7 mouse cellular contexts compared by ENCODE assay signal in genomic region chr9:76566515-76567280, GRCm38 (mm10). TPM values are rescaled to one million over a fixed set of nuclear protein-coding genes. Genes with fewer than 3 reads are reported as not detected.
DNase-seq lines count a peak whose midpoint lies in the region; ATAC-seq and TF ChIP-seq lines count a peak whose summit lies in the region.

Fam83b (minus strand) TSS chr9:76567116.

- WGBS in forebrain, embryonic 13.5 days: 4% methylated on average over 40 of the region's 40 CpGs
- under 1% methylated on average over 40 of the region's 40 CpGs for WGBS in lung, embryonic 16.5 days
- WGBS in small intestine, adult 2 months: 1% methylated on average over 40 of the region's 40 CpGs

- H3K27ac ChIP-seq in CH12.LX (ENCODE audit: insufficient read depth, low read depth) (no peak within 1 kb of the TSS), ES-E14 (ENCODE audit: insufficient read depth, low read depth, low read length, poor library complexity, severe bottlenecking) (no peak within 1 kb of the TSS)
- no peak within 1 kb of the TSS for H3K27ac ChIP-seq in forebrain, embryonic 13.5 days
- peak within 1 kb of the TSS; percentile 94 for H3K27ac ChIP-seq in lung, embryonic 16.5 days (ENCODE audit: low read length)
- H3K27ac ChIP-seq in small intestine, adult 2 months (ENCODE audit: insufficient read depth, low read depth, low read length): peak within 1 kb of the TSS; percentile 95

- no peaks in the 10 kb centered on the region for H3K79me2 ChIP-seq in CH12.LX (replicated peaks; ENCODE audit: control insufficient read depth, extremely low read depth, insufficient read depth, poor library complexity, severe bottlenecking)

- peak; percentile 75 for ATAC-seq in forebrain, embryonic 13.5 days
- peak; percentile 94 for ATAC-seq in lung, embryonic 16.5 days (ENCODE audit: low read depth)

- H3K9ac ChIP-seq in CH12.LX (ENCODE audit: insufficient read depth, low read depth) (no peak within 1 kb of the TSS; the same call in 1 of the 2 replicates), ES-E14 (ENCODE audit: insufficient read depth, low read depth, low read length, poor library complexity, severe bottlenecking) (peak within 1 kb of the TSS; percentile 17)
- peak within 1 kb of the TSS; percentile 65 for H3K9ac ChIP-seq in forebrain, embryonic 13.5 days
- H3K9ac ChIP-seq in lung, embryonic 16.5 days (ENCODE audit: low read length): peak within 1 kb of the TSS; percentile 78

- no peak; the same call in 1 of the 2 replicates for TF ChIP-seq RAD21 in CH12.LX (IDR thresholded peaks at IDR 0.05; ENCODE audit: low read depth, low read length)

- no peak for TF ChIP-seq POLR2A in CH12.LX (IDR thresholded peaks at IDR 0.05; ENCODE audit: low read depth, low read length)
- TF ChIP-seq POLR2A in small intestine, adult 2 months (IDR thresholded peaks at IDR 0.05; ENCODE audit: low read depth, low read length): peak; percentile 31

- no peak for TF ChIP-seq EP300 in CH12.LX (IDR thresholded peaks at IDR 0.05; ENCODE audit: low read length)

- no peaks in the 10 kb centered on the region for H3K27me3 ChIP-seq in CH12.LX (replicated peaks)
- peaks cover 14% of the 10 kb centered on the region; the same call in 1 of the 2 replicates for H3K27me3 ChIP-seq in forebrain, embryonic 13.5 days
- no peaks in the 10 kb centered on the region for H3K27me3 ChIP-seq in lung, embryonic 16.5 days (ENCODE audit: control insufficient read depth, insufficient read depth, low read depth, low read length)
- no peaks in the 10 kb centered on the region for H3K27me3 ChIP-seq in small intestine, adult 2 months (ENCODE audit: control insufficient read depth, insufficient read depth, low read length)

- DNase-seq in CH12.LX (ENCODE audit: extremely low read depth) (peak; percentile 35), ES-E14 (ENCODE audit: low read depth, low spot score) (no peak)
- peak; percentile 46 for DNase-seq in kidney, adult 9 months
- no peak for DNase-seq in gastrocnemius, postnatal 36 days

- no peaks in the 10 kb centered on the region for H3K9me3 ChIP-seq in CH12.LX (replicated peaks; ENCODE audit: low read length)
- no peaks in the 10 kb centered on the region for H3K9me3 ChIP-seq in ES-E14 (ENCODE audit: control insufficient read depth, insufficient read depth, low read depth, low read length)
- no peaks in the 10 kb centered on the region for H3K9me3 ChIP-seq in forebrain, embryonic 13.5 days (replicated peaks)
- H3K9me3 ChIP-seq in lung, embryonic 16.5 days (ENCODE audit: control insufficient read depth, low read length): no peaks in the 10 kb centered on the region

- peak within 1 kb of the TSS in 2 of 3 experiments; percentile 58 to 59 for H3K4me3 ChIP-seq in CH12.LX (replicated peaks in 1 of 3; ENCODE audit: low read depth in 2 of 3, low read length in 2 of 3, poor library complexity in 1 of 3)
- peak within 1 kb of the TSS; percentile 63 to 84 for H3K4me3 ChIP-seq in ES-E14 (ENCODE audit: insufficient read depth in 1 of 2, low read depth in 1 of 2, low read length in 2 of 2, poor library complexity in 1 of 2, severe bottlenecking in 1 of 2)
- peak within 1 kb of the TSS; percentile 54 for H3K4me3 ChIP-seq in forebrain, embryonic 13.5 days
- peak within 1 kb of the TSS; percentile 54 for H3K4me3 ChIP-seq in lung, embryonic 16.5 days (ENCODE audit: low read length)
- peak within 1 kb of the TSS; percentile 86 for H3K4me3 ChIP-seq in small intestine, adult 2 months (ENCODE audit: low read depth, low read length)

- intact Hi-C loops in gastrocnemius, postnatal 36 days (cut with DNase I): no loop called here

- H3K36me3 ChIP-seq in CH12.LX (replicated peaks in 1 of 2; ENCODE audit: control insufficient read depth in 1 of 2, insufficient read depth in 1 of 2, low read length in 1 of 2): no peaks in the 10 kb centered on the region
- H3K36me3 ChIP-seq in ES-E14 (ENCODE audit: control insufficient read depth, insufficient read depth, low read length, poor library complexity, severe bottlenecking): no peaks in the 10 kb centered on the region
- H3K36me3 ChIP-seq in forebrain, embryonic 13.5 days (ENCODE audit: poor library complexity, severe bottlenecking): no peaks in the 10 kb centered on the region
- no peaks in the 10 kb centered on the region for H3K36me3 ChIP-seq in lung, embryonic 16.5 days (ENCODE audit: control insufficient read depth, insufficient read depth, low read length)
- no peaks in the 10 kb centered on the region for H3K36me3 ChIP-seq in small intestine, adult 2 months (ENCODE audit: control insufficient read depth, insufficient read depth, low read length)

- dilution Hi-C loops in CH12.LX (cut with MboI; ENCODE audit: extremely low pct_ligation_motif_present, extremely low pct_unique_long_range_greater_than_20kb, low sequenced_read_pairs): no loop called here

- in situ Hi-C loops in CH12.LX (cut with MboI; ENCODE audit: low pct_ligation_motif_present, low pct_unique_long_range_greater_than_20kb, low sequenced_read_pairs): no loop called here
- in situ Hi-C loops in ES-E14 (cut with MboI; ENCODE audit: low sequenced_read_pairs in 2 of 2, unreplicated experiment in 2 of 2): no loop called here

- peak within 1 kb of the TSS; percentile 52 for H3K4me2 ChIP-seq in CH12.LX (ENCODE audit: insufficient read depth, low read depth, poor library complexity, severe bottlenecking)
- peak within 1 kb of the TSS; percentile 95 for H3K4me2 ChIP-seq in forebrain, embryonic 13.5 days
- peak within 1 kb of the TSS; percentile 83 for H3K4me2 ChIP-seq in lung, embryonic 16.5 days (ENCODE audit: low read depth, low read length)

- peak in 1 of 2 experiments; percentile 17; a peak in 1 of 4 replicates for TF ChIP-seq CTCF in CH12.LX (conservative IDR thresholded peaks at IDR 0.05 in 1 of 2, IDR thresholded peaks at IDR 0.05 in 1 of 2; ENCODE audit: low read depth in 2 of 2, low read length in 2 of 2)
- TF ChIP-seq CTCF in small intestine, adult 2 months (IDR thresholded peaks at IDR 0.05; ENCODE audit: extremely low read depth, insufficient read length, insufficient replicate concordance, low read depth, low read length): no peak

- H3K4me1 ChIP-seq in CH12.LX (ENCODE audit: control insufficient read depth in 1 of 2, insufficient read depth in 2 of 2) (peaks cover 0 to 15% of the 10 kb centered on the region in 2 experiments; a peak in 2 of 4 replicates), ES-E14 (ENCODE audit: control insufficient read depth in 2 of 2, insufficient read depth in 2 of 2, low read length in 2 of 2, poor library complexity in 1 of 2) (0 out of 4 replicates have a peak, but pooled peaks cover 0 to 3% of the 10 kb centered on the region in 2 experiments)
- peaks cover 11% of the 10 kb centered on the region for H3K4me1 ChIP-seq in forebrain, embryonic 13.5 days
- H3K4me1 ChIP-seq in lung, embryonic 16.5 days (replicated peaks; ENCODE audit: control insufficient read depth, insufficient read depth, low read length): peaks cover 2% of the 10 kb centered on the region
- H3K4me1 ChIP-seq in small intestine, adult 2 months (ENCODE audit: control insufficient read depth, insufficient read depth, insufficient read length, low read length): peaks cover 11% of the 10 kb centered on the region; the same call in 1 of the 2 replicates

TF ChIP-seq in CH12.LX, 34 proteins besides CTCF, POLR2A, EP300 and RAD21 (continues in another document):
- no peak for TF ChIP-seq ETS1 (conservative IDR thresholded peaks at IDR 0.05; ENCODE audit: low read depth, low read length)
- 0 out of 2 replicates have a peak, but pooled peaks have one; percentile 31 for TF ChIP-seq MXI1 (IDR thresholded peaks at IDR 0.05; ENCODE audit: low read depth, low read length)
- no peak for TF ChIP-seq RCOR1 (conservative IDR thresholded peaks at IDR 0.05; ENCODE audit: low read depth, low read length)
- TF ChIP-seq HCFC1 (IDR thresholded peaks at IDR 0.05; ENCODE audit: low read depth, low read length): no peak
- no peak for TF ChIP-seq NELFE (IDR thresholded peaks at IDR 0.05; ENCODE audit: low read depth, low read length)
- TF ChIP-seq USF1 (IDR thresholded peaks at IDR 0.05; ENCODE audit: low read depth, low read length): no peak
- peak; percentile 63 for TF ChIP-seq NRF1 (IDR thresholded peaks at IDR 0.05; ENCODE audit: low read depth, low read length)
- no peak for TF ChIP-seq TBP (conservative IDR thresholded peaks at IDR 0.05; ENCODE audit: low read depth, low read length)
- TF ChIP-seq SIN3A (IDR thresholded peaks at IDR 0.05; ENCODE audit: low read length): no peak
- no peak for TF ChIP-seq KAT2A (IDR thresholded peaks at IDR 0.05; ENCODE audit: insufficient replicate concordance, low read length)
- TF ChIP-seq CHD2 (IDR thresholded peaks at IDR 0.05; ENCODE audit: low read length): no peak
- no peak for TF ChIP-seq E2F4 (IDR thresholded peaks at IDR 0.05; ENCODE audit: insufficient replicate concordance, low read depth, low read length)

TF ChIP-seq in ES-E14, 5 proteins besides CTCF, POLR2A, EP300 and RAD21:
- TF ChIP-seq ZC3H11A (IDR thresholded peaks at IDR 0.05; ENCODE audit: borderline replicate concordance, low read depth, low read length) (no peak), ZNF384 (IDR thresholded peaks at IDR 0.05; ENCODE audit: low read depth, low read length) (no peak), CHD2 (IDR thresholded peaks at IDR 0.05; ENCODE audit: low read depth, low read length) (no peak), MAFK (IDR thresholded peaks at IDR 0.05; ENCODE audit: insufficient read depth, low read depth, low read length) (no peak), HCFC1 (IDR thresholded peaks at IDR 0.05; ENCODE audit: borderline replicate concordance, insufficient read depth, low read length) (no peak)

RNA-seq across cellular contexts. Expression of gene Fam83b, which starts in this region (rescaled TPM):
- total RNA-seq in CH12.LX (2012; rRNA removed) (0.08 TPM in 2 replicates), CH12.LX (2014; rRNA removed) (0.40 and 0.45 TPM in 2 replicates), ES-E14 (2012; rRNA removed) (0.76 and 0.90 TPM in 2 replicates)
- 0.41 and 0.60 TPM in 2 replicates for polyA plus RNA-seq in CH12.LX (2012; ENCODE audit: insufficient read length, low read depth)
- 0.05 TPM in 1 of 2 replicates, not detected in the other for polyA plus RNA-seq in forebrain, embryonic 13.5 days (2015; fragmentation: Nextera tagmentation; extraction: Ambion mirVana)
- 3.5 and 4.6 TPM in 2 replicates for polyA plus RNA-seq in lung, embryonic 16.5 days (2015; fragmentation: Nextera tagmentation; extraction: Ambion mirVana)
- polyA plus RNA-seq in small intestine, adult 2 months (2012; rRNA removed): 0.70 and 6.7 TPM in 2 replicates
- not detected for total RNA-seq in gastrocnemius, postnatal 36 days (2021)

Comparison
In these comparisons a context has a peak if more than half of its experiments do, and no peak if none do; other contexts are left out.
1. Peak in DNase-seq, H3K4me3 ChIP-seq and H3K4me2 ChIP-seq in CH12.LX; RNA of the gene not detected or under 1 TPM.
2. Peak in ATAC-seq, H3K4me3 ChIP-seq, H3K9ac ChIP-seq and H3K4me2 ChIP-seq in forebrain, embryonic 13.5 days; RNA of the gene not detected or under 1 TPM.
3. H3K27ac ChIP-seq: peak in lung, embryonic 16.5 days (single experiment) and small intestine, adult 2 months (single experiment); none in CH12.LX (single experiment), ES-E14 (single experiment) and forebrain, embryonic 13.5 days (single experiment).
4. Peak in every context shown above with its lines, with median percentiles within 50 percentile points of each other: H3K4me2 ChIP-seq and H3K4me3 ChIP-seq.